Mouse (Mus musculus) gonadal fat pad, adult 2 months (tissue): Measurements from ENCODE around the gene Ceacam9. TPM values are rescaled to one million over a fixed set of nuclear protein-coding genes. Genes with fewer than 3 reads are reported as not detected.
"Not testable (repeated sequence)": the region's sequence is repeated elsewhere in the genome, so short reads cannot be mapped to it uniquely, and the experiment has no call there.

Source experiments
- DNase-seq: peaks from one replicate; pipeline ENCODE4 v3.0.0-alpha.2; 2012; ENCODE audit warnings: low read depth
- polyA plus RNA-seq: library from polyadenylated mRNA; depleted of rRNA; stranded (reverse); fragments of >200 nt; gene quantifications from 2 replicates; pipeline ENCODE4 v1.2.3, GENCODE M21; 2012; rRNA removed

The Ceacam9 gene
- polyA plus RNA-seq, result 0.12 and 0.16 TPM in 2 replicates

DNA sequence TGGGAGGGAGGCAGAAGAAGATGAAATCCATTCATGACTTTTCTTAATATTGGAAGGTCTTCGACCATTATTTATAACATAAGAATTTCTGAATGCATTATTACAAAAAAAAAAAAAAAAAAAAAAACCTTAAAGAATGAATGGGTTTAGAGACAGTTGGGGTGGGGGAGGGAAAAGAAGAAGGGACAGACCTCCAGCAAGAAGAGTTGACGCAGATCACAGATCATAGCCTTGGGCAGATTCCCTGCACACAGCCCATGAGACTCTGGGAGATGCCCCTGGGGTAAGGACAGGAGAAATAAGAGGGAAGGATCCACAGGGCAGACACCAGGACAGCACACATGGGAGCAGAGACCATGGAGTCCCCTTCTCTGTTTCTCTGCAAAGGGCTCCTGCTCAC is at the start of gene Ceacam9:
Ceacam9 (plus strand) TSS at position 301 of the 400 bp plus-strand sequence.
- no peak for DNase-seq

DNA sequence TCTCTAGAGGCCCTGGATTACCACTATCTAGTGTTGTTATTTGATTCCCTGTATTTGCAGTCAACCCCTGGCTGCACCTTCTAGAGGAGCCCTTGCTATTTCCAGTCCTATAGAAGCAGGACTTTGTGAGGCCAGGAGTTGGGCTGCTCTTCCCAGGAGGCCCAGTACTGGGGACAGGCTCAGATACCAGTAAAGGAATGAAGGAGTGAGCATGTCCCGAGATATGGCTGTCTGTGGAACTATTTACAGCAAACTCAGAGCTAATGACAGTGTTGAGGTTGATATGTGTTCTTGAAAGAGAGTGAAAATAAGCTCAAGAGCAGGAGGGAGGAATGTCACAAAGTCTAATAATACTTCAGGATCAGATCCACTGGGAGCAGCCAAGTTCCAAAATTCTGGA is 47.9 kb upstream of the Ceacam9 start:
- no peak for DNase-seq

DNA sequence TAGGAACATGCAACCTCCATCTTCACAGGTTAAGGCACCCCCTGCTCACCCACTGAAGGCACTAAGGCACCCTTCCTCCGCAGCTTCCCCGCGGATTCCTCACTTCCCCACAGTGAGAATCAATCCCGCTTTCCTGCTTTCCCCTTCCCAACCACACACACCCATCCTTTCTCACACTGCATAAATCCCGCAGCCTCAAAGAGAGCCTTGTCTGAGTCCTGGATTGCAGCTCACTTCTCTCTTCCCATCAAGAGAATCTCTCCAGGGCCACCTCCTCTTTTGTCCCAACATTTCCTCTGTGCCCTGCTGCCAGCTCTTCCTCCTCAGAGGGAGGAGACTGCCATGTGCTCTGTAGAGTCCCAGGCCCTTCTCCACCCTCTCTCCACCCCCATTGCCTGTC is 47.0 kb upstream of the Ceacam9 start:
- not testable (repeated sequence) for DNase-seq

DNA sequence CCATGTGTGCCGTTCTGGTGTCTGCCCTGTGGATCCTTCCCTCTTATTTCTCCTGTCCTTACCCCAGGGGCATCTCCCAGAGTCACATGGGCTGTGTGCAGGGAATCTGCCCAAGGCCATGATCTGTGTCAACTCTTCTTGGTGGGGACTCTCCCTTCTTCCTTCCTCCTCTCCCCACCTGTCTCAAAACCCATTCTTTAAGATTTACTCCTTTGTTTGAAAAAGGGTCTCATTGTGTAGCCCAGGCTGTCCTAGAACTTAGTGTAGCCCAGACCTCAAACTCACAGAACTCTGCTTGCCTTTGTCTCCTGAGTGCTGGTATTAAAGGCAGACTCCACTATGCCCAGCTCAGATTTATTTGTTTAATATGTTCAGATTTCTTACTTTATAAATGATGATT is 46.1 kb upstream of the Ceacam9 start, which contains the start of gene Ceacam15:
Ceacam15 (minus strand) TSS at position 101 of the 400 bp plus-strand sequence.
- DNase-seq, result no peak

DNA sequence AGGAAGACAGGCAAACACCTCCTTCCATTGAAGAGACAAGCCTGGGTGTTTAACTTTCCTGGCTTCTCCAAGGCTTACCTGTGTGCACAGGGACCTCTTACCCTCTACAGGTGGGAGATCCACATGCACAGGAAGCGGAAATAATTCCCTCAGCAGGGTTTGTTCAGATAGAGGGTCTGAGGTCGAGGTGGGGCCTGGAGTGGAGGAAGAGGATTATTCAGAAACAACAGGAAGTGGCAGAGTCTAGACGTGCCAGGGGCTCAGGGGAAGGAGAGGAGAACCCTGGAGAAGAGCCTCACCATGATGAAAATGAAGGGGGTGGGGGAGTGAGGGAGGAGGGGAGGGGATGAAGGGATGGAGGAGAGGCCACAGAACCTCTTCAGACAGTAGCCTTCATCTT is 41.5 kb upstream of the Ceacam9 start:
- not testable (repeated sequence) for DNase-seq

DNA sequence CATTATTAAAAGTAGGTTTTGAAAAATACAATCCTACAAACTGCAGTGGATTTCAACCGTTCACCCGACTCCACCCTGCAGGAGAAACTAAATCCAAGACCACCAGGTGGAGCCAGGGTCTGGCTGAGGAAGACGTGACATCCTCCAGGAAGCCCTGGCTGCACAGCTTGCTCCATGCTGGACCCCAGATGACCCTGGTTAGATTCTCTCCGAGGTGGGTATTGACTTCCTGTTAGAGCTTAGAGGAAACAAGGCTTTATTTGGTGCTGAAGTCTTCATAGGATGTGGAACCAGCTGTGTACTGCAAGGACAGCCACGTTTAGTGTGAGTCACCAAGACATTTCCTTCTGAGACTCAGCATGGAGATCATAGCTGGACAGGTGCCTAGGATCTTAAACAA is 32.5 kb upstream of the Ceacam9 start:
- DNase-seq, result no peak

DNA sequence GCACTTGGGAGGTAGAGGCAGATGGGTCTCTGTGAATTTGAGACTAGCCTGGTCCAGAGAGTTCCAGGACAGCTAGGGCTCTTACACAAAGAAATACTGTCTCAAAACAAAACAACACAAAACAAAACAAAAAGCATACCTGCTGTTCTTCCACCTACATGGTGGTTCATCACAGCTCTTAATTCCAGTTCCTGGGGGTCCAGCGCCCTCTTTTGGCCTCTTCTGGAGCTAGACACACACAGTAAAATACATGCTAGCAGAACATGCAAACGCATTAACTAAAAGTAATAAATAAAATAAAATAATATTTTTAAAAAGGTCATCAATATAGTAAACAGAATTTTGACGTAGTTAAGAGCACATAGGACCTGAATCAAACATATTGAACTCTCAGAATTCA is 26.7 kb upstream of the Ceacam9 start:
- no peak for DNase-seq

DNA sequence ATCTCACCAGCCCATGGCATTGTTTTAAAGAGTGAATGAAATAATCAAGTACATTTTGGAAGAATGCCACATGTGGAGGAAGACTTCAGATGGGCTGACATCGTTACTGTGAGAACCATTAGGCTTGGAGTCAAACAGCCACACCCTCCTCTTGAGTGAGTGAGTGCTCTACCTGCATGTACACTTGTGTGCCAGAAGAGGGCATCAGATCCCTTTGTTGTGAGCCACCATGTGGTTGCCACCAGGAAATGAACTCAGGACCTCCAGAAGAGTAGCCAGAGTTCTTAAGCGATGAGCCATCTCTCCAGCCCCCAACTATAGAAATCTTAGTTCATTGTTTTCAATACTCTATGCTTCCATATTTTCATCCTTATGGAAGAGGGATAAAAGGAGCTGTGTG is 22.7 kb upstream of the Ceacam9 start:
- DNase-seq, result no peak

DNA sequence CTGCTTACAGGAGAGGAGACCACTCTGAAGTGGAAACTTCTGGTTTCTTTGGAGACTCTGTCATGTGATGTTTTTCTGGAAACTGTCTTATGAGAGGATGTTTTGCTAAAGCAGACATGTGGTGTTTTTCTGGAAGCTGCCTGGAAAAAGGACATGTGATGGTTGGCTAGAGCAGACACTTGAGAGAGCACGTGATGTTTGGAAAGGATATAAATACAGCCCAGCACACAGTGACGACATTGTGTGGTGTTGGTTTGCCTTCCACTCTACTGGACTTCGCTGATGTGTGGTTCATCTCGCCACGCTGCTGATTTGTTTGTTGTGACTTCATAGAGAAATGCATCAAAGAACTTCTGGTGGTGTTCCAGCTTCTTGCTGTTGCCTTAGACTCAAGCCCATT is 21.1 kb upstream of the Ceacam9 start:
- DNase-seq, result no peak

DNA sequence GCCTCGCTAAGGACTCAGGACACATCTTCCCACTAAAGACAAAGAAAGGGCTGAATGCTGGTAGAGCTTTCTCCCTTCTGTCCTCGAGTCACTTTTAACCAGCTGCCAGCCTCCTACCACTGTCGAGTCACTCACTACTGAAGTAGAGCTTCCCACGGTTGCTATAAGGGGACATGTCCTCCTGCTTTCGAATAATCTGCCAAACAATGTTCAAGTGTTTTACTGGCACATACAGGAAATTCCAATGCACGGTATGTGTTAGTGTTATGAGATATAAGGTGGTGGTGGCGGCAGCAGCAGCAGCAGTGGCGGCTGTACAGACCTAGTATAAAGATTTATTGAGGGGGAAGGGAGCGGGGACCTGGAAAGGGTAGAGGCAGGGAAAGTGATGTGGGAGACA is 15.3 kb upstream of the Ceacam9 start:
- DNase-seq, result no peak

DNA sequence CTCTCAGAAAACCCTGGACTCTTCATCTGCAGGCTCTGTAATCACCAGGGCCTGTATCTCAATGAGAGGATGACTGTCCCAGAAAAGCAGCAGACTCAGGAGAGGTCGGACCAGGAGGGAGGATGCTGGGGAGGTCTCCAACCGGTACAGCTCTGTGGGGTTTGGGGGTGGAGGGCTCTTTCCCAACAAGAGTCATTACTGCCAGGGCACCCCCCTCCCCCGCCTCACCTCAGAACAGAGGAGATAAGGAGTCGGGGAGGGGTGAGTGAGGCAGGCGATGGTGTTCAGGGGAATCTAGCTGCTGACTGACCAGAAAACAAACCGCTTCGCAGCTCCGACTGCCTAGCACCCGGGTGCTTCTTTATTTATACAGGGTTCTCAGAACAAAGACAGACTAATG is 13.5 kb upstream of the Ceacam9 start:
- DNase-seq, result no peak

DNA sequence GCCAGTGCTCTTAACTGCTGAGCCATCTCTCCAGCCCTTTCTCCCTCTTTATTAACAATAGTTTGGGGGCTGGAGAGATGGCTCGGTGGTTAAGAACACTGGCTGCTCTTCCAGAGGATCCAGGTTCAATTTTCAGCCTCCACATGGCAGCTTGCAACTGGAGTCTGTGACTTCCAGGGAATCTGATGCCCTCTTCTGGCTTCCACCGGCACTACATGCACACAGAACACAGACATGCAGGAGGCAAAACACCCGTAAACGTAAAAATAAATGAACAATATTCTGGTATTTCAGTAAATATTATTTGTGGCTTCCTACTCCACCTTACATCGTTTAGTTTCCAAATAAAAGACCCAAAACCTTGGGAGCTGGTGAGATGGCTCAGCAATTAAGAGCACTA is 11.1 kb upstream of the Ceacam9 start:
- no peak for DNase-seq

DNA sequence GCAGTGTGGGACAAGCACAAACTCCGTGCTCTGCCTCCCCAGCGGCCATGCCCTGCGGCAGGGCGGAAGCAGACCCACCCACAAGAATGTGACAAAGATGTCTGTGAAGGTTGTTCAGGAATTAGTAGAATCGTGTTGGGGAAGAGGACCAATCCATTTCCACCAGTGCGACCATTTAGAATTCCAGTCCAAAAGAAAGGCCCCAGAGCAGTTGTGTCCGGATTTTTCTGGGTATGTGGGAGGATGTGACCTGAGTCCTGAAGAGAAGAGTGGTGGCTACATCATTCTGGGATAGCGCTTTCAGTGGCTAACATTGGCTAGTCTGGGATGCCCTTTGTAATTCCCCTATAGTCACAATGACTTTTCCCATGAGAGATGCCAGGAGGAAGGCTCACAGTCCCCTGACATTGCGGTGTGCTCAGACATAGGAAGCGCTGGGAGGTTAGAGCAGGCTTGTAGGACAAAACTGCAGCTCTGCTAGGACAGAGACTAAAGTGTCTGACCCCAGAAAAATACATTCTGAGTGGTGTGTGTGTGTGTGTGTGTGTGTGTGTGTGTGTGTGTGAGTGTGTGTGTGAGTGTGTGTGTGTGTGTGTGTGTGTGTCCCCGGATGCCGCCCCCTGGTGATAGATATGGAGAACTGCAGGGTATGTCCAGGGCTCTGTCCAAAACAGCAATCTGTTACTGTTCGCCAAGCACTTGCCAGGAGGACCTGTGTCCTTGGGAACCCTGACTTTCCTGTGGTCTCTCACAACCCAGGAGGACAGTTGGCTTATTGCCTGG is 8.9 kb upstream of the Ceacam9 start:
- no peak for DNase-seq

DNA sequence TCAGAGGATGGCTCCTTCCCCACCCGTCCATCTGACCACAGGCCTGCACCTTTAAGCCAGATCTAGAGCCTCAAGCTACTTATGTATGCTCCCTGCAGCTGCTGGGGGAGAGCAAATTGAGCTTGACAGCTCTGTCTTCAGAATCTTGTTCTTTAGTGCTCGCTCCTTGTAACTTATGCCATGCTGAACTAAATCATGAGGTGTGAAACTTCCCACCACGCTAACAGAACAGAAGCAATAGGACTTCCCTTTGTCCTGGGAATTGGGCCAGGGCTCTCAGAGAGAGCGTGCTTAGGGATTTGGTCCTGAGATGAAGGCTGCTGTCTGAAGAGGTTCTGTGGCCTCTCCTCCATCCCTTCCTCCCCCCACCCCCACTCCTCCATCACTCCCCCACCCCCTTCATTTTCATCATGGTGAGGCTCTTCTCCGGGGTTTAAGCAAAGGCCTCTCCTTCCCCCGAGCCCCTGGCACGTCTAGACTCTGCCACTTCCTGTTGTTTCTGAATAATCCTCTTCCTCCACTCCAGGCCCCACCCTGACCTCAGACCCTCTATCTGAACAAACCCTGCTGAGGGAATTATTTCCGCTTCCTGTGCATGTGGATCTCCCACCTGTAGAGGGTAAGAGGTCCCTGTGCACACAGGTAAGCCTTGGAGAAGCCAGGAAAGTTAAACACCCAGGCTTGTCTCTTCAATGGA is 5.1 kb upstream of the Ceacam9 start:
- not testable (repeated sequence) for DNase-seq

DNA sequence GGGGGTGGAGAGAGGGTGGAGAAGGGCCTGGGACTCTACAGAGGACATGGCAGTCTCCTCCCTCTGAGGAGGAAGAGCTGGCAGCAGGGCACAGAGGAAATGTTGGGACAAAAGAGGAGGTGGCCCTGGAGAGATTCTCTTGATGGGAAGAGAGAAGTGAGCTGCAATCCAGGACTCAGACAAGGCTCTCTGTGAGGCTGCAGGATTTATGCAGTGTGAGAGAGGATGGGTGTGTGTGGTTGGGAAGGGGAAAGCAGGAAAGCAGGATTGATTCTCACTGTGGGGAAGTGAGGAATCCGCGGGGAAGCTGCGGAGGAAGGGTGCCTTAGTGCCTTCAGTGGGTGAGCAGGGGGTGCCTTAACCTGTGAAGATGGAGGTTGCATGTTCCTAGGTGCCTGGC is 761 bp downstream of the Ceacam9 start:
- not testable (repeated sequence) for DNase-seq

DNA sequence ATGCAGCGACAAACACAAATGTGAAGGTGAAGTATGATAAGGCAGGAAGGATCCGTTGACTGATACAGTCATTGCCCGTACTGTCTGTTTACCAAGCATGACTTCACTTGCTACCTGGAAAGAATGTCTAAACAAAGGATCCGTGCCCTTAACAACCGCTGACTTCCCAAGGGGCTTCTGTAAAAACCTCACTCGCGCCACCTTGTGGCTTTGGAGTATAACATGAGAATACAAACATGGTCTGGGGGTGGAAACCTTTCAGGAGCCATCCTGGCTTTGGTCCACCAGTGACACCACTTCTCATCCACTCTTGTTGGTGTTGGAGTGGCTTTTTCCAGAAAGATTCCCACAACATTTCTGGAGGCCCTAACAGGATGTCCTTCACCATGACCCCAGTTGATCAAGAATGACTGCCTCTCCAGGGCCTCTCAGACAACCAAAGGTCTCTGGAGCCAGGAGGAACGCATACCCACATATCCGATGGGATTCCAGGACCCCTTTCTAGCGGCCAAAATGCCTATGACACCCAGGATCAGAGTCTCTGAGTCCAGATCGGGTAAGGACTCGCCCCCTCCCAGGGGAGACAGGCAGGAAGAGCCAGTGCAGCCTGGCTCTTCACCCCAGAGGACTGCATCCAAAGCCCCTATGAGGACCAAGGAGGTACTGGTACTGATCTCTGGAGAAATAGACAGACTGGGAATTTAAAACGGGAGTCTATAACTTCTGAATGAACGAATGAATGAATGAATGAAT is 7.0 kb downstream of the Ceacam9 start:
- no peak for DNase-seq

DNA sequence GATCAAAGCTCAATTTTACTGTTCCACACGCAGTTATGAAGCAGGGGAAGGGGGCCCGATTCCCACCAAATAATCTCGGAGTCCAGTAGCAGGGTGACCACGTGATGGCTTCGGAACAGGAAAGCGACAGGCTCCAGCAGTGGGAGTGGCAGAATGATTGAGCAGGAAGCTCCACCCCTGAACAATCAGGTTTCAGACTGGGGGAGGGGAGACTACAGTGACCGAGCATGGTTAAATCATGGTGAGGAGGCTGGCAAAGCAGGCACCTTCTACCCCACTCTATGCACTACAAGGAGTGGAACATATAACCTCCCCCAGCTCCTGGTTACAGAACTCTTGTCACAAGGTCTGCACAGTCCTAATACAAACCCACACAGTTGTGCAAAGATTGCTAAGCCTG is 7.8 kb downstream of the Ceacam9 start:
- DNase-seq, result not testable (repeated sequence)

DNA sequence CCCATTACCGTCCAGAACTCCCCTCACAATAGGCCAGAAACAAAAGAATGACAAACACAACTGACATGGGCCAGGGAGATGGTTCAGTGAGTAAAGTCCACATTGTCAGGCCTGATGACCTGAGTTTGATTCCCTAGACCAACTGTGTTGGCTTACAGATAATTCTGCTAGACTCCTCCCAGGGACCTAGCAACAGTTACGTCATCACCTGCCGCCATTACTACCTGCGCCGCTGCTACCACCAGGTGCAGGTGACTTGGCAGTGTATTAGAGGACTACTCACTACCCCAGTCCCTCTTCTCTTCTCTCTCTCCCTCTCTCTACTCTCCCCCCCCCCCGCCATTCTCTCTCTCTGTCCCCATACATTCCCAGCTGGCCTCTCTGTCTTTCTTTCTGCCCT is 9.1 kb downstream of the Ceacam9 start:
- no peak for DNase-seq

DNA sequence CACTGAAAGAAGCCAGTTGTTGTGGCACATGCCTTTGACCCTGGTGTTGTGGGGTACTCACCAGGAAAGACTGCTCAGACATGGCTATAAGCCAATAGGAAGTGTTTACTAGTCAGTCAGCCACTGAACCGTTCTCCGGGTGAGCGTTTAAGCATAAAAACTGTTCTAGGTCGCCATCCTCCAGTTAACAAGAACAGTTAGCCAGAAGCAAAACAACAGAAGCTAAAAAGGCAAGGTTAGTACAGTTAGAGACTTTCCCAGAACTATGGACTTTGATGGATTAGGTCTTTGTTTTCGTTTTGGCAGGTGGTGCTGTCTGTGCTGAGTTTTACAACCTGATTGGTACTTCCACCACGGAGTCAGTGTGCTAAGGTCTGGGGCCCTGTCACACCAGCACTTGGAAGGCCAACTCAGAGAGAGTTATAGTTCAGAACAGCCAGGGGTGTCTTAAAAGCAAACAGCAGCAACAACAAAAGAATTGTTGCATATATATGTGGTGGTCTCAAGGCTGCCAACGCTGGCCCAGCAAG is 10.2 kb downstream of the Ceacam9 start:
- no peak for DNase-seq

DNA sequence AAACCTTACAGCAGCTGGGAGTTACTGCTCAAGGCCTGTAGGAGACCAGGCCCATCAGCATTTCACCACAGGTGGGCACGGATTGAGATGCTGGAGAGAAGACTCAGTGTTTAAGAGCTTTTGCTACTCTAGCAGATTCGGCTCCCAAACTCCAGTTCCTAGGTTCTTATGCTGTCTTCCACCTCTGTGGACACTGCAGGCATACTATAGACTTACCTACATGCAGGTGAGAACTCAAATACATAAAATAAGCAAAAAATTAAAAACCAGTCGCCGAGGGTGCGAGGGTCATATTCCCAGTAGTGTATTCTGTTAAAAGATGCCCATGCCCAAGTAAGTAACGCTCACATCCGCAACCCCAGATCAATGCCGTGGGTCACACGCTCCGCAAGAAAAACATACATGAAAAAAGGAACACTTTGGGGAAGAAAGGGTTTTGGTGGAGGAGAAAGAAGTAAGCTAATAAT is 15.9 kb downstream of the Ceacam9 start:
- no peak for DNase-seq

DNA sequence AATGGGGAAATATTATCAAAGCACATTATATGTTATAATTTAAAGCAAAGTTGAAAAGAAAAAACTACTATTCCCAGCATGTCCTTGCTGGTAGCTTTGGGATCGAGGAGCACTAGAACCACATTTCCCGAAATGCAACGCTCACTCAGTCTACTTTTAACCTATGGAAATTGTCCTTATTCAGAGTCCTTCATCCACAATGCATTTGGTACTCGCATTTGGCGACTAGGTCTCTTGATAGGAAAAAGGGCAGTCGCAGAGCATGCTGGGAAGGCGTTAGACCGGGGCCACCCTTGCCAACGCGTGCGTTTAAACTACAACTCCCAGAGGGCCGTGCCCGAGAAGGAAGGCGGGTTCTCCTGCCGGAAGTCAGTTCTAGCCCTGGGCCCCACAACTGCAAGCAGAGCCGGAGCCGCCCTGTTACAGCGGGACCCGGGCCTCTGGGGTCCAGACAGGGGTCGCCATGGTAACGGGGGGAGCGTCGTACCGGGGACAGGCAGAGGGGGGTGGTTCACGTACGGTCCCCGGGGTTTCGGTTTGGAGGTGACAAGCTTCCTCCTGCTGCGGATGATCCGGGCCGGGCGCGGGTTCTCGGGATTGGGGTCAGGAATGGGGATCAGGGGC is 16.5 kb downstream of the Ceacam9 start, which contains the start of gene Ap2s1:
Ap2s1 (plus strand) TSS at position 338 of the 624 bp plus-strand sequence.
- peak; percentile 97 for DNase-seq
